Mouse (Mus musculus): ENCODE measurements at regions not wholly inside any gene's neighbourhood (a gene's known extent, or its start where the extent isn't known, plus 50 kb on each side); places are given as distances from the start of the nearest gene placed in this dataset.
A peak's percentile ranks its signal among the peaks of the same experiment; 100 is the strongest.
"Not testable (repeated sequence)": the region's sequence is repeated elsewhere in the genome, so short reads cannot be mapped to it uniquely, and the experiment has no call there.

GRCm38 (mm10) chr5:96898120-96898672 lies 99.3 kb upstream of the Bmp2k start:
- Histone ChIP-seq H3K4me1 (ENCODE audit: control insufficient read depth, insufficient read depth, low read length) (peaks cover 4% of the 10 kb centered on the region), H3K9ac (ENCODE audit: low read depth, poor library complexity, severe bottlenecking) (no peak overlapping the region), H3K27ac (ENCODE audit: insufficient read depth, low read length) (no peak overlapping the region), H3K27me3 (ENCODE audit: control insufficient read depth, insufficient read depth, low read length, poor library complexity, severe bottlenecking) (no peaks in the 10 kb centered on the region), H3K4me3 (ENCODE audit: low read depth, low read length) (no peak overlapping the region), H3K36me3 (ENCODE audit: control insufficient read depth, insufficient read depth, low read length, poor library complexity, severe bottlenecking) (no peaks in the 10 kb centered on the region), H3K9me3 (replicated peaks; ENCODE audit: control insufficient read depth, insufficient read depth, low read length, poor library complexity, severe bottlenecking) (no peaks in the 10 kb centered on the region)
- TF ChIP-seq POLR2A (IDR thresholded peaks at IDR 0.05; ENCODE audit: insufficient read depth, low read length) (no peak), CTCF (IDR thresholded peaks at IDR 0.05; ENCODE audit: low read depth, low read length) (no peak), EP300 (IDR thresholded peaks at IDR 0.05; ENCODE audit: insufficient read depth, low read depth, low read length) (0 out of 2 replicates have a peak, but pooled peaks have one; percentile 13)

- Histone ChIP-seq H3K9ac (ENCODE audit: low read depth, poor library complexity, severe bottlenecking) (no peak overlapping the region), H3K27ac (ENCODE audit: insufficient read depth, low read length) (no peak overlapping the region), H3K9me3 (replicated peaks; ENCODE audit: control insufficient read depth, insufficient read depth, low read length, poor library complexity, severe bottlenecking) (no peaks in the 10 kb centered on the region), H3K4me1 (ENCODE audit: control insufficient read depth, insufficient read depth, low read length) (peaks cover 4% of the 10 kb centered on the region), H3K27me3 (ENCODE audit: control insufficient read depth, insufficient read depth, low read length, poor library complexity, severe bottlenecking) (no peaks in the 10 kb centered on the region), H3K36me3 (ENCODE audit: control insufficient read depth, insufficient read depth, low read length, poor library complexity, severe bottlenecking) (no peaks in the 10 kb centered on the region), H3K4me3 (ENCODE audit: low read depth, low read length) (no peak overlapping the region)
- no peak for TF ChIP-seq CTCF (IDR thresholded peaks at IDR 0.05; ENCODE audit: low read depth, low read length)
- TF ChIP-seq POLR2A (IDR thresholded peaks at IDR 0.05; ENCODE audit: insufficient read depth, low read length), result no peak
Observed at GRCm38 (mm10) chr5:96898695-96899094, 98.8 kb upstream of the Bmp2k start.

GRCm38 (mm10) chr5:96905572-96906271 lies 91.8 kb upstream of the Bmp2k start:
- Histone ChIP-seq H3K27ac (ENCODE audit: insufficient read depth, low read length) (no peak overlapping the region), H3K9me3 (replicated peaks; ENCODE audit: control insufficient read depth, insufficient read depth, low read length, poor library complexity, severe bottlenecking) (no peaks in the 10 kb centered on the region), H3K36me3 (ENCODE audit: control insufficient read depth, insufficient read depth, low read length, poor library complexity, severe bottlenecking) (no peaks in the 10 kb centered on the region), H3K9ac (ENCODE audit: low read depth, poor library complexity, severe bottlenecking) (no peak overlapping the region), H3K4me1 (ENCODE audit: control insufficient read depth, insufficient read depth, low read length) (no peaks in the 10 kb centered on the region), H3K4me3 (ENCODE audit: low read depth, low read length) (no peak overlapping the region), H3K27me3 (ENCODE audit: control insufficient read depth, insufficient read depth, low read length, poor library complexity, severe bottlenecking) (peaks cover 2% of the 10 kb centered on the region; the same call in 1 of the 2 replicates)
- TF ChIP-seq CTCF (IDR thresholded peaks at IDR 0.05; ENCODE audit: low read depth, low read length) (no peak), EP300 (IDR thresholded peaks at IDR 0.05; ENCODE audit: insufficient read depth, low read depth, low read length) (no peak), POLR2A (IDR thresholded peaks at IDR 0.05; ENCODE audit: insufficient read depth, low read length) (no peak)

- not testable (repeated sequence) for H3K27me3 ChIP-seq (ENCODE audit: control insufficient read depth, insufficient read depth, low read length, poor library complexity, severe bottlenecking); H3K9me3 ChIP-seq (replicated peaks; ENCODE audit: control insufficient read depth, insufficient read depth, low read length, poor library complexity, severe bottlenecking); H3K9ac ChIP-seq (ENCODE audit: low read depth, poor library complexity, severe bottlenecking); H3K36me3 ChIP-seq (ENCODE audit: control insufficient read depth, insufficient read depth, low read length, poor library complexity, severe bottlenecking); H3K4me3 ChIP-seq (ENCODE audit: low read depth, low read length); H3K4me1 ChIP-seq (ENCODE audit: control insufficient read depth, insufficient read depth, low read length); H3K27ac ChIP-seq (ENCODE audit: insufficient read depth, low read length)
Observed at GRCm38 (mm10) chr5:96908371-96908770, 89.1 kb upstream of the Bmp2k start.

GRCm38 (mm10) chr5:96909218-96909617 lies 88.3 kb upstream of the Bmp2k start:
- Histone ChIP-seq H3K27me3 (ENCODE audit: control insufficient read depth, insufficient read depth, low read length, poor library complexity, severe bottlenecking) (peaks cover 2% of the 10 kb centered on the region; the same call in 1 of the 2 replicates), H3K27ac (ENCODE audit: insufficient read depth, low read length) (no peak overlapping the region), H3K9ac (ENCODE audit: low read depth, poor library complexity, severe bottlenecking) (no peak overlapping the region), H3K4me3 (ENCODE audit: low read depth, low read length) (no peak overlapping the region), H3K9me3 (replicated peaks; ENCODE audit: control insufficient read depth, insufficient read depth, low read length, poor library complexity, severe bottlenecking) (no peaks in the 10 kb centered on the region), H3K4me1 (ENCODE audit: control insufficient read depth, insufficient read depth, low read length) (no peaks in the 10 kb centered on the region), H3K36me3 (ENCODE audit: control insufficient read depth, insufficient read depth, low read length, poor library complexity, severe bottlenecking) (no peaks in the 10 kb centered on the region)
- no peak for TF ChIP-seq EP300 (IDR thresholded peaks at IDR 0.05; ENCODE audit: insufficient read depth, low read depth, low read length)
- TF ChIP-seq CTCF (IDR thresholded peaks at IDR 0.05; ENCODE audit: low read depth, low read length), result no peak
- TF ChIP-seq POLR2A (IDR thresholded peaks at IDR 0.05; ENCODE audit: insufficient read depth, low read length), result no peak

- Histone ChIP-seq H3K4me1 (ENCODE audit: control insufficient read depth, insufficient read depth, low read length) (no peaks in the 10 kb centered on the region), H3K27ac (ENCODE audit: insufficient read depth, low read length) (no peak overlapping the region), H3K27me3 (ENCODE audit: control insufficient read depth, insufficient read depth, low read length, poor library complexity, severe bottlenecking) (no peaks in the 10 kb centered on the region), H3K36me3 (ENCODE audit: control insufficient read depth, insufficient read depth, low read length, poor library complexity, severe bottlenecking) (no peaks in the 10 kb centered on the region), H3K9ac (ENCODE audit: low read depth, poor library complexity, severe bottlenecking) (no peak overlapping the region), H3K4me3 (ENCODE audit: low read depth, low read length) (no peak overlapping the region), H3K9me3 (replicated peaks; ENCODE audit: control insufficient read depth, insufficient read depth, low read length, poor library complexity, severe bottlenecking) (no peaks in the 10 kb centered on the region)
- no peak for TF ChIP-seq EP300 (IDR thresholded peaks at IDR 0.05; ENCODE audit: insufficient read depth, low read depth, low read length)
- TF ChIP-seq POLR2A (IDR thresholded peaks at IDR 0.05; ENCODE audit: insufficient read depth, low read length), result no peak
- TF ChIP-seq CTCF (IDR thresholded peaks at IDR 0.05; ENCODE audit: low read depth, low read length), result no peak
Observed at GRCm38 (mm10) chr5:96911550-96912253, 85.8 kb upstream of the Bmp2k start.

Data from ES-Bruce4 (cell line).